Mouse (Mus musculus): ENCODE measurements at regions not wholly inside any gene's neighbourhood (a gene's known extent, or its start where the extent isn't known, plus 50 kb on each side); places are given as distances from the start of the nearest gene placed in this dataset.

- peak overlapping the region; percentile 81 for H3K4me3 ChIP-seq
- ATAC-seq (ENCODE audit: low FRiP score, low read depth), result no peak
- H3K27ac ChIP-seq (replicated peaks), result peak overlapping the region; percentile 99
- no peaks in the 10 kb centered on the region for H3K27me3 ChIP-seq
- peaks cover 38% of the 10 kb centered on the region for H3K4me1 ChIP-seq
- WGBS, result 27% methylated on average over 8 of the region's 8 CpGs
- peak overlapping the region; percentile 98 for H3K9ac ChIP-seq (replicated peaks)
- H3K36me3 ChIP-seq, result peaks cover 17% of the 10 kb centered on the region; the same call in 1 of the 2 replicates
- no peaks in the 10 kb centered on the region for H3K9me3 ChIP-seq
- H3K4me2 ChIP-seq (replicated peaks), result peak overlapping the region; percentile 65
Measured at GRCm38 (mm10) chr9:41583276-41583675, 421.8 kb upstream of the Ubash3b start.

GRCm38 (mm10) chr9:41582711-41583236 is 421.3 kb upstream of the Ubash3b start:
- no peaks in the 10 kb centered on the region for H3K27me3 ChIP-seq
- no peaks in the 10 kb centered on the region for H3K9me3 ChIP-seq
- peak overlapping the region; percentile 98 for H3K9ac ChIP-seq (replicated peaks)
- ATAC-seq (ENCODE audit: low FRiP score, low read depth), result no peak
- peaks cover 13% of the 10 kb centered on the region; the same call in 1 of the 2 replicates for H3K36me3 ChIP-seq
- 10% methylated on average over 5 of the region's 5 CpGs for WGBS
- H3K4me2 ChIP-seq (replicated peaks), result peak overlapping the region; percentile 65
- H3K4me3 ChIP-seq, result peak overlapping the region; percentile 81
- peaks cover 40% of the 10 kb centered on the region for H3K4me1 ChIP-seq
- peak overlapping the region; percentile 99 for H3K27ac ChIP-seq (replicated peaks)

- Histone ChIP-seq H3K9me3 (no peaks in the 10 kb centered on the region), H3K9ac (replicated peaks) (peak overlapping the region; percentile 98), H3K4me3 (peak overlapping the region; percentile 81), H3K4me2 (replicated peaks) (peak overlapping the region; percentile 65), H3K27ac (replicated peaks) (peak overlapping the region; percentile 99), H3K4me1 (peaks cover 39% of the 10 kb centered on the region), H3K36me3 (peaks cover 9% of the 10 kb centered on the region; the same call in 1 of the 2 replicates), H3K27me3 (no peaks in the 10 kb centered on the region)
- WGBS, result 5% methylated on average over 8 of the region's 8 CpGs
- no peak for ATAC-seq (ENCODE audit: low FRiP score, low read depth)
Measured at GRCm38 (mm10) chr9:41582171-41582570, 420.7 kb upstream of the Ubash3b start.

GRCm38 (mm10) chr9:41581741-41582140 is 420.2 kb upstream of the Ubash3b start:
- H3K4me1 ChIP-seq, result peaks cover 39% of the 10 kb centered on the region
- H3K4me2 ChIP-seq (replicated peaks), result peak overlapping the region; percentile 65

GRCm38 (mm10) chr9:41581152-41581551 is 419.7 kb upstream of the Ubash3b start:
- Histone ChIP-seq H3K36me3 (peaks cover 1% of the 10 kb centered on the region; the same call in 1 of the 2 replicates), H3K4me3 (peak overlapping the region; percentile 81), H3K4me2 (replicated peaks) (peak overlapping the region; percentile 65), H3K27ac (replicated peaks) (peak overlapping the region; percentile 99), H3K4me1 (peaks cover 39% of the 10 kb centered on the region), H3K9me3 (no peaks in the 10 kb centered on the region), H3K9ac (replicated peaks) (peak overlapping the region; percentile 98), H3K27me3 (no peaks in the 10 kb centered on the region)
- ATAC-seq (ENCODE audit: low FRiP score, low read depth), result no peak
- 0% methylated on average over 14 of the region's 14 CpGs for WGBS

More at GRCm38 (mm10) chr9:41581741-41582140, 420.2 kb upstream of the Ubash3b start:
- WGBS, result 5% methylated on average over 9 of the region's 9 CpGs
- H3K9ac ChIP-seq (replicated peaks), result peak overlapping the region; percentile 98
- H3K36me3 ChIP-seq, result peaks cover 5% of the 10 kb centered on the region; the same call in 1 of the 2 replicates
- H3K27me3 ChIP-seq, result no peaks in the 10 kb centered on the region
- no peak for ATAC-seq (ENCODE audit: low FRiP score, low read depth)
- H3K9me3 ChIP-seq, result no peaks in the 10 kb centered on the region
- peak overlapping the region; percentile 99 for H3K27ac ChIP-seq (replicated peaks)
- H3K4me3 ChIP-seq, result peak overlapping the region; percentile 81

- peak overlapping the region; percentile 81 for H3K4me3 ChIP-seq
- WGBS, result under 1% methylated on average over 13 of the region's 13 CpGs
- peak; percentile 71 for ATAC-seq (ENCODE audit: low FRiP score, low read depth)
- no peaks in the 10 kb centered on the region for H3K9me3 ChIP-seq
- peak overlapping the region; percentile 65 for H3K4me2 ChIP-seq (replicated peaks)
- no peaks in the 10 kb centered on the region for H3K27me3 ChIP-seq
- peaks cover 39% of the 10 kb centered on the region for H3K4me1 ChIP-seq
- peak overlapping the region; percentile 98 for H3K9ac ChIP-seq (replicated peaks)
- peak overlapping the region; percentile 99 for H3K27ac ChIP-seq (replicated peaks)
- H3K36me3 ChIP-seq, result no peaks in the 10 kb centered on the region
Measured at GRCm38 (mm10) chr9:41580611-41581041, 419.1 kb upstream of the Ubash3b start.

- ATAC-seq (ENCODE audit: low FRiP score, low read depth), result peak; percentile 19
- Histone ChIP-seq H3K27me3 (no peaks in the 10 kb centered on the region), H3K9me3 (no peaks in the 10 kb centered on the region), H3K36me3 (no peaks in the 10 kb centered on the region), H3K4me2 (replicated peaks) (peak overlapping the region; percentile 65), H3K4me1 (peaks cover 39% of the 10 kb centered on the region), H3K27ac (replicated peaks) (peak overlapping the region; percentile 99), H3K4me3 (peak overlapping the region; percentile 81), H3K9ac (replicated peaks) (peak overlapping the region; percentile 98)
- 0% methylated on average over 4 of the region's 4 CpGs for WGBS
Measured at GRCm38 (mm10) chr9:41580067-41580466, 418.6 kb upstream of the Ubash3b start.

DNA sequence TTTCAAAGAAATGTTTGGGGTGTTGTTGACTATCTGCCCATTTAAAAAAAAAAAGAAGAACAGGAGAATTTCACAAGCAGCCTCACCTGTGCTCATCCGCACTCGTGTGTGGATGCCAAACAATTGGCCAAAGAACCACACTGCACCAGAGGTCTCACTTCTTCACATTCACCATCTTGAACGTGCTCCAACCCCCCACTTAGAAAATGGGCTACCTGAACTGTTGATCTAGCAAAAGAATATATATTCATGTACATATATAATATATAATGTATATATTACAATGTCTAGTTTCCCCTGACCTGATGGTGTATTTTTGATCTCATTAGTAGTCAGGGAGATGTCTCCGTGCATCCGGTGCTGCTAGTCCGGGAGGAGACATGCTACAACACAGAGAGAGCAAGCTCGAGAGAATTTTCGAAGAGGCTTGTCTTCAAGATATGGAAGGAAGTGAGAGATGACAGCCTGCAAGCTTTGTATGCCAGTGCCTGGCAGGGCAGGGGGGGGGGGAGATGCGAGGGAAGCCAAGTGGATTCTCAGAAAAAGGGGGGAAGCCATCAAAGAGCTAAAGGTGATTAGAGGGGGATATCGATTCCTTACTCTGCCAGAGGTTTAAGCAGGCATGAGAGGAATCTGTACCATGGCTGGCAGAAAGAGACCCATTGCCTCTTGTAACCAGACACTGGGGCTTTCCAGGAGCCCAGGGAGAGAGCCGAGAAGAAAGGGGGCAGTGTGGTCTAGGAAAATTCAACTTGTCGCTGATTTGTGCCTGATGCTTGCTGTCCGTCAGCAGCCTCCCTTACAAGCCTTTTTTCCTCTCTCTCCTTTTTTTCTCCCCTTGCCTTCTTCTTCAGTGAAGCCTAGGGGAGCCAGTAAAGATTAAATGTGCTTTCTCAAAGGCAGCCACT is 417.9 kb upstream of the Ubash3b start:
- Histone ChIP-seq H3K4me1 (peaks cover 39% of the 10 kb centered on the region), H3K4me2 (replicated peaks) (peak overlapping the region; percentile 65), H3K36me3 (no peaks in the 10 kb centered on the region), H3K4me3 (peak overlapping the region; percentile 81), H3K9ac (replicated peaks) (peak overlapping the region; percentile 98), H3K9me3 (no peaks in the 10 kb centered on the region), H3K27me3 (no peaks in the 10 kb centered on the region), H3K27ac (replicated peaks) (peak overlapping the region; percentile 99)
- WGBS, result 20% methylated on average over 12 of the region's 13 CpGs
- peak; percentile 60 for ATAC-seq (ENCODE audit: low FRiP score, low read depth)

GRCm38 (mm10) chr9:41578221-41579106 is 417.0 kb upstream of the Ubash3b start:
- H3K4me3 ChIP-seq, result peak overlapping the region; percentile 81
- ATAC-seq (ENCODE audit: low FRiP score, low read depth), result no peak
- peaks cover 39% of the 10 kb centered on the region for H3K4me1 ChIP-seq
- H3K4me2 ChIP-seq (replicated peaks), result peak overlapping the region; percentile 65
- H3K9ac ChIP-seq (replicated peaks), result peak overlapping the region; percentile 98
- no peaks in the 10 kb centered on the region for H3K9me3 ChIP-seq
- H3K27ac ChIP-seq (replicated peaks), result peak overlapping the region; percentile 99
- no peaks in the 10 kb centered on the region for H3K27me3 ChIP-seq
- WGBS, result 48% methylated on average over 14 of the region's 14 CpGs
- H3K36me3 ChIP-seq, result no peaks in the 10 kb centered on the region

DNA sequence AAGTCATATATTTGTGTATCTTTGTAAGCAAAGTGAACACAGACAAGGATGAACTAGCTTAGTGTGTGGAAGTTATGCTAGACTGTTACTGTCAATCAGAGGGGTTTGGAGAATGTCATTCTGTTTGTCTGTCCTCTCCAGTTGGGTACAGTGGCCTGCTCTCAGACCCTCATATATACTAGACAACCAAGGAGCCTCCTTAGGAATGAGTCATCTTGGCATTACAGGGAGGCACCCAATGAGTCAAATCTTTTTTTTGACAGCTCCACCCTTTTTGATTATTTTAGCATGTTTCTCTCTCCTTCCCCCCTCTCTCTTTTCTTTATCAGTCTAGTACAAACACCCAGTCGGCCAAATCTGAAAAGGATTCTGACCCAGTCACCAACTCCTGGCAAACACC is 416.3 kb upstream of the Ubash3b start:
- peaks cover 39% of the 10 kb centered on the region for H3K4me1 ChIP-seq
- ATAC-seq (ENCODE audit: low FRiP score, low read depth), result no peak
- WGBS, result 62% methylated on average over 1 of the region's 1 CpGs
- peak overlapping the region; percentile 99 for H3K27ac ChIP-seq (replicated peaks)
- no peaks in the 10 kb centered on the region for H3K27me3 ChIP-seq
- H3K36me3 ChIP-seq, result no peaks in the 10 kb centered on the region
- H3K9me3 ChIP-seq, result no peaks in the 10 kb centered on the region
- H3K9ac ChIP-seq (replicated peaks), result peak overlapping the region; percentile 98; the same call in 1 of the 2 replicates
- no peak overlapping the region for H3K4me3 ChIP-seq
- H3K4me2 ChIP-seq (replicated peaks), result peak overlapping the region; percentile 65; the same call in 1 of the 2 replicates

DNA sequence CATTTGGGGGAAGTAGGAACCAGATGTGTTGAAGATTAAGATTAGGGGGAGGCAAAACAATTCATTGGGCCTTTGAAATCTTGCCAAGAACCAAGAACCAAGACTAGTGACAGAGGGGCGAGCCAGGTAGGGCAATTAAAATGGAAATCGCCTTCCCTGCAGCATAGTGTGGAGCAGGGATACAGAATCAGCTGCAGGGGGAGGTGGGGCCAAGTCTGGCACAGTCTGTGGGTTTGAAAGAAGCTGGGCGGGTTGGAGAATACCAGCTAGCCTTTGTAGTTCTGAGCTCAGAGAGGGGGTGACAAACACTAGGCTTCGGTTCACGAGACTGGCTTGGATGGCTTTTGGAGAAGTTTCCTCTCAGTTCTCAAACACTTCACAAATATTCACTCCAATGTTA is 414.3 kb upstream of the Ubash3b start:
- H3K4me3 ChIP-seq, result no peak overlapping the region
- ATAC-seq (ENCODE audit: low FRiP score, low read depth), result no peak
- H3K27ac ChIP-seq (replicated peaks), result peak overlapping the region; percentile 2
- no peaks in the 10 kb centered on the region for H3K9me3 ChIP-seq
- H3K9ac ChIP-seq (replicated peaks), result no peak overlapping the region
- H3K36me3 ChIP-seq, result no peaks in the 10 kb centered on the region
- H3K4me2 ChIP-seq (replicated peaks), result no peak overlapping the region
- no peaks in the 10 kb centered on the region for H3K27me3 ChIP-seq
- WGBS, result 15% methylated on average over 5 of the region's 5 CpGs
- H3K4me1 ChIP-seq, result peaks cover 39% of the 10 kb centered on the region
